In genomic region chrX:142786160-142787052, GRCm38 (mm10) we compare ENCODE assay signal across 19 mouse cellular contexts.
DNase-seq lines count a peak whose midpoint lies in the region; ATAC-seq and TF ChIP-seq lines count a peak whose summit lies in the region.
"Had no signal": no experiment of that assay in that cellular context is flagged by ENCODE, and none has a peak within 500 bp of the region (broad histone marks: within the 10 kb centered on the region; RNA-seq: fewer than 3 reads in every experiment).

No protein-coding gene starts in this region.

- TF ChIP-seq CTCF in brain, embryonic 14.5 days (IDR thresholded peaks at IDR 0.05; ENCODE audit: borderline replicate concordance, extremely low read depth, insufficient read depth, insufficient read length): no peak
- no peak for TF ChIP-seq CTCF in midbrain, postnatal 0 days (IDR thresholded peaks at IDR 0.05)
- TF ChIP-seq CTCF in heart, adult 2 months (IDR thresholded peaks at IDR 0.05): no peak

- intact Hi-C loops in left cerebral cortex, postnatal 25 days (cut with DNase I): no loop called here
- intact Hi-C loops in heart, adult 2 months (cut with DNase I): no loop called here
- intact Hi-C loops in gastrocnemius, postnatal 36 days (cut with DNase I): no loop called here

- WGBS in forebrain, embryonic 12.5 days: 78% methylated on average over 10 of the region's 10 CpGs
- WGBS in forebrain, embryonic 11.5 days: 86% methylated on average over 10 of the region's 10 CpGs
- WGBS in midbrain, postnatal 0 days: 54% methylated on average over 10 of the region's 10 CpGs
- 69% methylated on average over 10 of the region's 10 CpGs for WGBS in heart, adult 2 months

- no peak for TF ChIP-seq EP300 in heart, adult 2 months (IDR thresholded peaks at IDR 0.05; ENCODE audit: insufficient read depth, low read depth, low read length)

- H3K4me3 ChIP-seq in forebrain, embryonic 12.5 days (replicated peaks): no peak overlapping the region
- H3K4me3 ChIP-seq in forebrain, embryonic 11.5 days (ENCODE audit: low read depth, low read length): no peak overlapping the region
- no peak overlapping the region for H3K4me3 ChIP-seq in midbrain, postnatal 0 days (ENCODE audit: low read depth, low read length)
- no peak overlapping the region for H3K4me3 ChIP-seq in heart, adult 2 months
- H3K4me3 ChIP-seq: embryonic facial prominence, embryonic 13.5 days; heart, embryonic 10.5 days; limb, embryonic 12.5 days; liver, embryonic 15.5 days; neural tube, embryonic 12.5 days had no signal

- 0 out of 2 replicates have a peak, but pooled peaks cover 3% of the 10 kb centered on the region for H3K36me3 ChIP-seq in forebrain, embryonic 12.5 days (replicated peaks)
- H3K36me3 ChIP-seq in forebrain, embryonic 11.5 days (ENCODE audit: control insufficient read depth, insufficient read depth, low read length): no peaks in the 10 kb centered on the region
- no peaks in the 10 kb centered on the region for H3K36me3 ChIP-seq in midbrain, postnatal 0 days (ENCODE audit: insufficient read depth, low read length)
- H3K36me3 ChIP-seq in heart, adult 2 months (ENCODE audit: control insufficient read depth, insufficient read depth, low read length): no peaks in the 10 kb centered on the region
- H3K36me3 ChIP-seq: liver, embryonic 15.5 days; neural tube, embryonic 12.5 days had no signal

- TF ChIP-seq POLR2A in brain, embryonic 14.5 days (IDR thresholded peaks at IDR 0.05; ENCODE audit: borderline replicate concordance, extremely low read depth, insufficient read depth, insufficient read length, poor library complexity, severe bottlenecking): no peak
- TF ChIP-seq POLR2A in heart, adult 2 months (IDR thresholded peaks at IDR 0.05; ENCODE audit: insufficient read depth, low read depth, low read length): no peak

- no peak overlapping the region for H3K4me2 ChIP-seq in forebrain, embryonic 12.5 days
- no peak overlapping the region for H3K4me2 ChIP-seq in forebrain, embryonic 11.5 days (ENCODE audit: low read depth, low read length, severe bottlenecking)
- H3K4me2 ChIP-seq in midbrain, postnatal 0 days (ENCODE audit: low read depth, low read length, poor library complexity, severe bottlenecking): no peak overlapping the region
- H3K4me2 ChIP-seq: embryonic facial prominence, embryonic 13.5 days; limb, embryonic 12.5 days; liver, embryonic 15.5 days; neural tube, embryonic 12.5 days had no signal

- H3K27ac ChIP-seq in forebrain, embryonic 12.5 days: 0 out of 2 replicates have a peak overlapping the region, but pooled peaks have one; percentile 25
- H3K27ac ChIP-seq in forebrain, embryonic 11.5 days (ENCODE audit: low read depth, low read length): no peak overlapping the region
- no peak overlapping the region for H3K27ac ChIP-seq in midbrain, postnatal 0 days (ENCODE audit: low read depth, low read length)
- no peak overlapping the region for H3K27ac ChIP-seq in heart, adult 2 months
- H3K27ac ChIP-seq: embryonic facial prominence, embryonic 13.5 days; heart, embryonic 10.5 days; limb, embryonic 12.5 days; liver, embryonic 15.5 days; neural tube, embryonic 12.5 days had no signal

- H3K79me2 ChIP-seq in heart, adult 2 months (replicated peaks; ENCODE audit: control insufficient read depth, insufficient read depth, low read length): no peaks in the 10 kb centered on the region

- H3K9ac ChIP-seq in forebrain, embryonic 12.5 days: no peak overlapping the region
- no peak overlapping the region for H3K9ac ChIP-seq in forebrain, embryonic 11.5 days (ENCODE audit: low read length)
- no peak overlapping the region for H3K9ac ChIP-seq in midbrain, postnatal 0 days (replicated peaks; ENCODE audit: low read length, poor library complexity, severe bottlenecking)
- no peak overlapping the region for H3K9ac ChIP-seq in heart, adult 2 months (ENCODE audit: low read depth, low read length)
- H3K9ac ChIP-seq: embryonic facial prominence, embryonic 13.5 days; limb, embryonic 12.5 days; liver, embryonic 15.5 days; neural tube, embryonic 12.5 days had no signal

- ATAC-seq in forebrain, embryonic 12.5 days (ENCODE audit: low FRiP score): no peak
- no peak for ATAC-seq in forebrain, embryonic 11.5 days (replicated peaks; ENCODE audit: low FRiP score)
- no peak for ATAC-seq in midbrain, postnatal 0 days (ENCODE audit: low FRiP score)

- no peaks in the 10 kb centered on the region for H3K9me3 ChIP-seq in forebrain, embryonic 12.5 days
- H3K9me3 ChIP-seq in forebrain, embryonic 11.5 days (ENCODE audit: control insufficient read depth, low read length): no peaks in the 10 kb centered on the region
- H3K9me3 ChIP-seq in midbrain, postnatal 0 days (ENCODE audit: low read length): no peaks in the 10 kb centered on the region
- H3K9me3 ChIP-seq: embryonic facial prominence, embryonic 13.5 days; heart, embryonic 10.5 days; limb, embryonic 12.5 days; liver, embryonic 15.5 days; neural tube, embryonic 12.5 days had no signal

- H3K27me3 ChIP-seq in forebrain, embryonic 12.5 days: peaks cover 4% of the 10 kb centered on the region; the same call in 1 of the 2 replicates
- peaks cover 6% of the 10 kb centered on the region; the same call in 1 of the 2 replicates for H3K27me3 ChIP-seq in forebrain, embryonic 11.5 days (ENCODE audit: control insufficient read depth, insufficient read depth, low read length)
- H3K27me3 ChIP-seq in midbrain, postnatal 0 days (ENCODE audit: insufficient read depth, low read length): no peaks in the 10 kb centered on the region
- no peaks in the 10 kb centered on the region for H3K27me3 ChIP-seq in heart, adult 2 months (ENCODE audit: control insufficient read depth, insufficient read depth, low read length)
- H3K27me3 ChIP-seq: CH12.LX; liver, embryonic 15.5 days; neural tube, embryonic 12.5 days had no signal

- no peak for DNase-seq in forebrain, embryonic 11.5 days (ENCODE audit: low spot score)
- peak; percentile 3 to 31 for DNase-seq in left cerebral cortex, postnatal 25 days (ENCODE audit: low spot score in 2 of 2)
- no peak for DNase-seq in left cerebral cortex, adult 11 months (ENCODE audit: low spot score)
- peak; percentile 82 for DNase-seq in brain, embryonic 14.5 days (ENCODE audit: low read depth)
- peak; percentile 51 for DNase-seq in midbrain, postnatal 0 days (ENCODE audit: low spot score)
- no peak for DNase-seq in heart, adult 2 months
- no peak for DNase-seq in gastrocnemius, postnatal 36 days
- DNase-seq: cerebellum, adult 11-12 months; gastrocnemius, postnatal 10 days; kidney, adult 11 months; kidney, postnatal 10 days; lung, postnatal 10 days had no signal

- no peaks in the 10 kb centered on the region for H3K4me1 ChIP-seq in forebrain, embryonic 12.5 days
- no peaks in the 10 kb centered on the region for H3K4me1 ChIP-seq in forebrain, embryonic 11.5 days (replicated peaks; ENCODE audit: control insufficient read depth, insufficient read depth, low read length)
- no peaks in the 10 kb centered on the region for H3K4me1 ChIP-seq in midbrain, postnatal 0 days (ENCODE audit: insufficient read depth, low read length)
- no peaks in the 10 kb centered on the region for H3K4me1 ChIP-seq in heart, adult 2 months (ENCODE audit: control insufficient read depth, insufficient read depth, low read length)
- H3K4me1 ChIP-seq: embryonic facial prominence, embryonic 13.5 days; heart, embryonic 10.5 days; limb, embryonic 12.5 days; liver, embryonic 15.5 days; neural tube, embryonic 12.5 days had no signal

Comparison
In these comparisons a context has a peak if more than half of its experiments do, and no peak if none do; other contexts are left out.
1. DNase-seq: peak in left cerebral cortex, postnatal 25 days (2 of 2), brain, embryonic 14.5 days (single experiment) and midbrain, postnatal 0 days (single experiment); none in forebrain, embryonic 11.5 days (single experiment), left cerebral cortex, adult 11 months (single experiment), heart, adult 2 months (0 of 2) and gastrocnemius, postnatal 36 days (0 of 2).